ENCODE assay signal across 8 mouse cellular contexts in the genomic region with DNA sequence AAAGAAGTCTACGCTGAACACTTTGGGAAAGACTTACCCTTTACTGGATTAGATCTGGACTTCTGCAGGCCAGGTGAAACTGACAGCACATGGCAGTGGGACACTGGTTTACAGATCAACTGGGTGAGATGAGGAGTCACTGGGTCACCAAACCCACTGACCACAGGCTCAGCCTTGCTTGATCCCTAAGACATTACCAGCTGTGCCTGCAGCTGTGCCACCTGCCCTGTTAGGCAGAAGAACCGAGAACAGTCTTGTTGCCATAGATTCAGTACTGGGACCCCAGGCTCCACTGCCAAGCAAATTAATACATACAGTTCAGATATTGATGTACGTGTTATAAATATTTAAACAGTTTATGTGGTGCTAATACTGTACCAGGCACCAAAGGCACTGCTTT. TPM values are rescaled to one million over a fixed set of nuclear protein-coding genes. Genes with fewer than 3 reads are reported as not detected.
A peak's percentile ranks its signal among the peaks of the same experiment; 100 is the strongest.
ATAC-seq and TF ChIP-seq lines count a peak whose summit lies in the region.
"Had no signal": no experiment of that assay in that cellular context is flagged by ENCODE, and none has a peak within 500 bp of the region (broad histone marks: within the 10 kb centered on the region; RNA-seq: fewer than 3 reads in every experiment).

No protein-coding gene starts in this region.

- H3K4me1 ChIP-seq in midbrain, embryonic 13.5 days (replicated peaks), result peaks cover 4% of the 10 kb centered on the region; the same call in 1 of the 2 replicates
- H3K4me1 ChIP-seq in midbrain, embryonic 15.5 days, result no peaks in the 10 kb centered on the region
- H3K4me1 ChIP-seq in hindbrain, embryonic 16.5 days (ENCODE audit: control insufficient read depth, insufficient read depth, low read depth, low read length), result no peaks in the 10 kb centered on the region

- H3K27ac ChIP-seq in midbrain, embryonic 13.5 days, result 0 out of 2 replicates have a peak overlapping the region, but pooled peaks have one; percentile 19
- no peak overlapping the region for H3K27ac ChIP-seq in midbrain, embryonic 15.5 days
- H3K27ac ChIP-seq in hindbrain, embryonic 16.5 days (ENCODE audit: low read depth, low read length), result no peak overlapping the region

- H3K27me3 ChIP-seq in midbrain, embryonic 13.5 days, result no peaks in the 10 kb centered on the region
- H3K27me3 ChIP-seq in midbrain, embryonic 15.5 days (replicated peaks), result no peaks in the 10 kb centered on the region
- peaks cover 54% of the 10 kb centered on the region for H3K27me3 ChIP-seq in myocyte (ENCODE audit: control insufficient read depth, insufficient read depth, insufficient read length)
- no peaks in the 10 kb centered on the region for H3K27me3 ChIP-seq in hindbrain, embryonic 16.5 days (replicated peaks; ENCODE audit: control insufficient read depth, insufficient read depth, low read length)
- H3K27me3 ChIP-seq: Patski had no signal

- H3K9ac ChIP-seq in midbrain, embryonic 13.5 days (replicated peaks), result no peak overlapping the region
- no peak overlapping the region for H3K9ac ChIP-seq in midbrain, embryonic 15.5 days
- H3K9ac ChIP-seq in hindbrain, embryonic 16.5 days (ENCODE audit: low read depth, low read length), result no peak overlapping the region

- H3K36me3 ChIP-seq in midbrain, embryonic 13.5 days, result no peaks in the 10 kb centered on the region
- H3K36me3 ChIP-seq in midbrain, embryonic 15.5 days (replicated peaks), result no peaks in the 10 kb centered on the region
- H3K36me3 ChIP-seq in myocyte (ENCODE audit: control insufficient read depth, insufficient read depth), result no peaks in the 10 kb centered on the region
- no peaks in the 10 kb centered on the region for H3K36me3 ChIP-seq in hindbrain, embryonic 16.5 days (ENCODE audit: control insufficient read depth, insufficient read depth, low read length)
- H3K36me3 ChIP-seq: G1E had no signal

- WGBS in midbrain, embryonic 13.5 days, result 81% methylated on average over 3 of the region's 3 CpGs
- WGBS in midbrain, embryonic 15.5 days, result 72% methylated on average over 3 of the region's 3 CpGs
- 77% methylated on average over 3 of the region's 3 CpGs for WGBS in hindbrain, embryonic 16.5 days

- no peaks in the 10 kb centered on the region for H3K79me2 ChIP-seq in myocyte (ENCODE audit: control insufficient read depth, insufficient read depth)

- H3K4me2 ChIP-seq in midbrain, embryonic 13.5 days (replicated peaks), result no peak overlapping the region
- H3K4me2 ChIP-seq in midbrain, embryonic 15.5 days, result no peak overlapping the region
- no peak overlapping the region for H3K4me2 ChIP-seq in myocyte (ENCODE audit: low read depth)
- no peak overlapping the region for H3K4me2 ChIP-seq in hindbrain, embryonic 16.5 days (ENCODE audit: low read length)

- H3ac ChIP-seq in myocyte (ENCODE audit: control insufficient read depth, insufficient read length), result no peak overlapping the region

- H3K9me3 ChIP-seq in midbrain, embryonic 13.5 days, result no peaks in the 10 kb centered on the region
- H3K9me3 ChIP-seq in midbrain, embryonic 15.5 days, result no peaks in the 10 kb centered on the region
- no peaks in the 10 kb centered on the region for H3K9me3 ChIP-seq in hindbrain, embryonic 16.5 days (ENCODE audit: control insufficient read depth, low read length)
- H3K9me3 ChIP-seq: G1E had no signal

- no peak for TF ChIP-seq POLR2A in myocyte (IDR thresholded peaks at IDR 0.05; ENCODE audit: insufficient read length, low read depth)

- no peak overlapping the region for H3K4me3 ChIP-seq in midbrain, embryonic 13.5 days (replicated peaks)
- no peak overlapping the region for H3K4me3 ChIP-seq in midbrain, embryonic 15.5 days
- no peak overlapping the region for H3K4me3 ChIP-seq in myocyte
- no peak overlapping the region for H3K4me3 ChIP-seq in hindbrain, embryonic 16.5 days (ENCODE audit: low read length)

- peak; percentile 40; the same call in 1 of the 2 replicates for ATAC-seq in midbrain, embryonic 13.5 days
- ATAC-seq in midbrain, embryonic 15.5 days (replicated peaks), result no peak
- ATAC-seq in hindbrain, embryonic 16.5 days, result no peak
- ATAC-seq: activated CD4-positive, CD25-positive, alpha-beta regulatory T cell, adult 4 months; CD4-positive, CD25-positive, alpha-beta regulatory T cell, adult 4 months; Patski had no signal

TF ChIP-seq in myocyte, 11 proteins besides CTCF, POLR2A, EP300 and RAD21:
- no peak for TF ChIP-seq TCF12 (IDR thresholded peaks at IDR 0.05; ENCODE audit: insufficient read depth, poor library complexity, severe bottlenecking)
- TF ChIP-seq MYOG (IDR thresholded peaks at IDR 0.05; ENCODE audit: control insufficient read depth in 1 of 3, insufficient read depth in 1 of 3, insufficient read length in 2 of 3, low read depth in 2 of 3), result peak in 1 of 3 experiments; percentile 68
- no peak for TF ChIP-seq SRF (IDR thresholded peaks at IDR 0.05; ENCODE audit: control insufficient read depth, insufficient read length, low read depth)
- no peak for TF ChIP-seq E2F4 (IDR thresholded peaks at IDR 0.05; ENCODE audit: insufficient read depth)
- no peak for TF ChIP-seq USF1 (IDR thresholded peaks at IDR 0.05; ENCODE audit: low read depth)
- TF ChIP-seq CEBPB (IDR thresholded peaks at IDR 0.05; ENCODE audit: insufficient read depth, poor library complexity, severe bottlenecking), result no peak
- peak in 1 of 3 experiments; percentile 75 for TF ChIP-seq MYOD1 (IDR thresholded peaks at IDR 0.05; ENCODE audit: control insufficient read depth in 1 of 3, insufficient read length in 2 of 3, low read depth in 2 of 3)
- no peak for TF ChIP-seq MAX (IDR thresholded peaks at IDR 0.05; ENCODE audit: low read depth)
- peak; percentile 63 for TF ChIP-seq TCF3 (IDR thresholded peaks at IDR 0.05; ENCODE audit: insufficient read length, low read depth)
- TF ChIP-seq REST (IDR thresholded peaks at IDR 0.05; ENCODE audit: insufficient read depth, insufficient read length), result no peak

RNA-seq across cellular contexts. Expression of a gene that starts 50.9 kb away (rescaled TPM):
- 1.9 and 2.4 TPM in 2 replicates for polyA plus RNA-seq in midbrain, embryonic 13.5 days (2015; fragmentation: Nextera tagmentation; extraction: Ambion mirVana)
- 3.2 and 3.8 TPM in 2 replicates for polyA plus RNA-seq in midbrain, embryonic 15.5 days (2015; fragmentation: Nextera tagmentation; extraction: Ambion mirVana)
- polyA plus RNA-seq in myocyte (2012; fragmentation: generic; extraction: Trizol), result 0.05 TPM
- 3.1 and 3.4 TPM in 2 replicates for polyA plus RNA-seq in hindbrain, embryonic 16.5 days (2015; fragmentation: Nextera tagmentation; extraction: Ambion mirVana)
- polyA plus RNA-seq: G1E had no signal
